Mouse (Mus musculus): ENCODE data around the gene Tifab.

The Tifab gene

DNA sequence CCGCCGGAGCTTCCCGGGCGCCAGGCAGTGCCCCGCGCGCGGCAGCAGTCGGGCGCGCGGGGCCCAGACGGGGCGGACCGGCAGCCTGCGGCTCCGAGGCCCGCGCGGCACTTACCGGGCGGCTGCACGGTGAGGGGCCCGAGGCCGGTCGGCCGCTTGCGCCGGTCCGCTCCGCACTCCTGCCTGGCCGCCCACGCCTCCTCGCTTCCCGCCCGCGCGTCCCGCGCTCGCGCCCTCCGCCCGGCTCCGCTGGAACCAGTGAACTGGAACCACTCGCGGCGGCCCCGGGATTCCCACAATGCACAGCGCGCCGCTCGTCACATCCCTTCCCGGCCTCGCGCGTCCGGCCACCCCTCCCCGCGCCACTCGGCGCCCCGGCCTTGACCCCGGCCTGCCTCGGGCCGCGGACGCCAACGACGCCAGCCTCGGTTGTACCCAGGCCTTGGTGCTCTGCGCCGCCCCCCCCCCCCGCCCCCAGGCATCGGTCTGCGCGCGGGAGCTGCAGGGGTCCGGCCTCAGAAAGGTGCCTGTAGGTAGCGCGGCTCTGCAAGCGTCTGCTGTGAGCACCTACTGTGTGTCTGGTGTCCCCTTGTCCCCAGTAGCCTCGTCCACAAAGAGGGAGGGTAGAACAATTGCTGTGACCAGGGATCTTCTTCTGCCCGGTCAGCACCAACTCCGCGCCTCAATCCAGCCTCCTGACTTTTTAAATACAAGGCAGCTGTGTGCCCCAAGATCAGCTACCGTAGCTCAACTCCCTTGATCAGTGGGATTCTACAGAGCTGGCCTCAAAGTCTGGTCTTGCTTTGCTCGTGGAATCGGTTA, 43.2 kb downstream of the Tifab start:
- DNase-seq, result peak; percentile 93 to 95

DNA sequence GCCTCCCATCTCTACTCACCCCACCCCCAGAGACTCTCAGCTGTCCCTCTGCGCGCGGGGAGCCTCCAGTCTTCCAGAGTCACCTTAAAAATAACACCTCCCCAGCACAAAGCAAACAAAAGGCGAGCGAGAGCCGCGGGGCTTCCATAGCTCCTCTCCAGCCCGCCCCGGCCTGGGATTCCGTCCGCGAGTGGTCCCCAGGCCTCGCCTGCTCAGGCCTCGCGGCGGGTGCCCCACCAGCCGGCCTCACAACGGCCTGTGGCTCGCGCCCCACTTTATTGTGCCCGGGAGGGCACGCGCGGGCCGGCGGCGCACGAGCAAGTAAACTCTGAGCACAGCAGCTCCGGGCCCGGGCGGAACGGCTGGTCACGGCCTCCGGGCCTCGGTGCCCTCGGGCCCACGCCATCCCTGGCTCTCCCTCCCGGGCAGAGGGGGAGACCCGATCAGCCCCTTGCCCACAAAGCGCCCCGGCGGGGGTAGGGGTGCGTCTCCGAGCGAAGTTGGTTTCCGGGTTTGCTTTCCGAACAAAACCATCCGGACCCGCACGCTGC, 44.0 kb downstream of the Tifab start:
- peak; percentile 61 to 62 for DNase-seq

DNA sequence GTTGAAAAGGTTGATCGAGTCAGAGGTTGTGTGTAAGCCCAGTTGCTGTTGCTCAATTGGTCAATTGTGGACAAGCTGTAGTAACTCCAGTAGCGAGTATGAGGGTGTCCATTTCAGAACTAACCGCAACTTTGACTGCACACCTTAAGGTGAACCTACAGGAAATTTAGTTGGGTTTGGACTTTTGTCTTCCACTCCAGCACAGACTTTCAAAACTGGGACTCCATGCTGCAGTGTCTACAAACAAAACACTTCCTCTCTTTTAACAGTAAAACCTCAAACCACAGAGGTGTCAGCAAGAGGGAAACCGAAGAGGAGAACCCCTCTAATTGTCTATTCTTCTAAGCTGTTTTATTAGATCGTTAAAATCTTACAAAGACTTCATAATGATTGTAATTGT, 44.7 kb downstream of the Tifab start:
- no peak for DNase-seq

DNA sequence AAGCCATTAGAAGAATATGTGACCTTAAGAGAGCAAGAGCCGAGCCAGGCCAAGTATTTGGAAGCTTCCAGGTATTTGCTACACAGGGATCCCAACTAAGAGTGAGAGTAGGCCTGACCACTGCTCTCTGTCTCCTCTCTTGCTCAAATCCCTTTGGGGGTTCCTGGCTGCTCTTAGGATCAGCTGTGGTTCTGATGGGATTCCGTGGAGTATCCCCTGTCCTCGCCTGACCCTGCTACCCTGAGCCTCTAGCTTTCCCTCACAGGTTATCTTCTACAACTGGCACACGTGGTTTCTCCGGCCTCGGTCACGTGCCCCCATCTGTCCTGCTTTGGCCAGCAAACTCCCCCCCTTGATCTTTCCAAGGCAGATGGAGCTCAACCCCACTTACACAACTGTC, 45.7 kb downstream of the Tifab start:
- DNase-seq, result no peak

DNA sequence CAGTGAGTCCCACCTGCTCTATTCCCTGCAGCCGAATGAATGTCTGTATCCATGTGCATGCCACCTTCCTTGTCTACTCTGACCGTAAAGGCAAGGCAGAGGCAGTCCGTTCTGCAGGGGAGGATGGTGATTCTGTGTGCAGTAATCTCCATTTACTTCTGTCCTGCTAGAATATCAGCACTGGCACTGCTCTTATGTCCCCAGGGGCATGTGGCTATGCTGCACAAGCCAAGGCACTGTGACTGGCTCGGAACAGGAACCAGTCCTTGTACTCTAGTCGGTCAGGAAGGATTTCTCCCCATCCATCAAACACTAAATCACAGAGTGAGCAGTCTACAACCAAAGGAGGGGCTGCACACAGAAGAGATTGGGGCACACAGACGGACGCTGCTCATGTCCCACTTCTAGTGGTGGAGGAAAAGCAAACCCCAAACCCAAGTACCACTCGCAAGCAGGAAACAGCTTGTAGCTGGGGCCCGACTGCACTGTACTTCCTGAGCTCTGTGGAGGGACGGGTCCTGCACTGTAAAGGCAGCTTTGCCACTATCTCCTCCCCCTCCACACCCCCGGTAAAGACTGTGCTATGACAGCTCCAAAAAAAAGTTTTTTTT, 46.3 kb downstream of the Tifab start:
- DNase-seq, result no peak

DNA sequence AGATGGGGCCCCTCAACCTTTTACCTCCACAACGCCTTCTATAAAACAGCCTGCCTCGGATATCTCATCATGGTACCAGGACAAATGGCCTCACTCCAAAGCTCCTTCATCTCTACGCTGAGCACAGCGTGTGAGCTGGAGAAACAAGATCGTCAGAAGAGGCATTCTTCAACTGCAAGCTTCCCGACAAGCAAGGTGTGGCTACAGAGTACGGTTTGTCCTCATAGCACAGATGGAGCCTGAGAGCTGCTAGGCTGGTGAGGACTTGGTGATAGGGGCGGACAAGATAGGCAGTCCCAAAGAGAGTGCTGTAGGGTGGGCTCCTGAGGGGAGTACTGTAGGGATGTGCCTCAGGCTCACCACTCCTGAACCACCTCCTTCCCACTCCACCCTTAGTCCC, 48.1 kb downstream of the Tifab start:
- no peak for DNase-seq

DNA sequence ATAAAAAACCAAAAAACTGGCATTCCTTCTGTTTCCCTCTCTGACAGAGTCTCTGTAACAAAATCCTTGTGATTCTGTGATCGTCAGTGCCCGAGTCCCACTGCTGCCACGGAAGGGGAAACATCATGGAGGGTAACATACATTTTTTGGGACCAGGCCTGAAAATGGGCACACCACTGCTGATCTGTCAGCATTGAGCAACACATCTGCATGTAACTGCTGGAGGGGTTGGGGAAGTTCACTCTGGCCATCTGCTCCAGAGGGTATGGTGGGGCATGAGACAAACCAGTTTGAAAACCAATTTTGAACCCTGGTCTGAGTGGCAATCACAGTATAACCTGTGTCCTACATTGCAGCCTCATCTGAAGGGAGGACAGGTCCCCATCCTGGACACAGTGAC, 49.1 kb downstream of the Tifab start:
- no peak for DNase-seq

DNA sequence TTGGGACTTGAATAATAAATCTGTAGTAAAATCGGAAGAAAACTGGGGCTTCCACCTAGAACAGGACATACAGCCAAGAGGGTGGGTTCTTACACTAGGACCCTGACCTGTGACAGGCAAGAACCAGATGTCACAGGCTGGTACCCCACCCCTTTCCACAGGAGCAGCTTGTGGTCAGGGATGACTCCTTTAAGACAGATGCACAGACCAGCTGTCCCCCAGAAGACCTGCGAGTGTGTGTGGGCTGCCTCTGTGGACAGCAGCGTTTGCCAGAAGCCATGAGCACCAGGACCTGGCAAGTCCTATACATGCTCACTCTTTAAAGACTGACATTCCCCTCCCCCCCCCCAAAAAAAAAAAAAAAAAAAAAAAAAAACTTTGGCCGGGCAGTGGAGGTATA, 49.7 kb downstream of the Tifab start:
- DNase-seq, result no peak

DNA sequence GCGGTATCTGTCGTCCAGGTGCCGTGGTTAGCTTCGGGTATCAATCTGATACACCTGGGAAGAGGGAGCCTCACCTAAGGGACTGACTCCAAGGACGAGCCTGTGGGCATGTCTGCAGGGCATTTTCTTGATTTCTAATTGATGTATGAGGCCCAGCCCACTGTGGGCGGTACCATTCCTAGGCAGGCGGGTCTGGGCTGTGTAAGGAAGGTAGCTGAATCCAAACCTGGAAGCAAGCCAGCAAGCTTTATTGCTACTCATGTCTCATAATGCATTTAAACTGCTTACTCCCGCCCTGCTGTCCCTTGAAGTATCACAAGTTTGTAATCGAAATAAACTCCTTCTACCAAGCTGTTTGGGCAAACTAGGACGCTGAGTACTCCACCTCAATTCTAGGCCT, 53.1 kb downstream of the Tifab start:
- no peak for DNase-seq
